Mouse (Mus musculus): ENCODE measurements at regions not wholly inside any gene's neighbourhood (a gene's known extent, or its start where the extent isn't known, plus 50 kb on each side); places are given as distances from the start of the nearest gene placed in this dataset.
"Not testable (repeated sequence)": the region's sequence is repeated elsewhere in the genome, so short reads cannot be mapped to it uniquely, and the experiment has no call there.

DNA sequence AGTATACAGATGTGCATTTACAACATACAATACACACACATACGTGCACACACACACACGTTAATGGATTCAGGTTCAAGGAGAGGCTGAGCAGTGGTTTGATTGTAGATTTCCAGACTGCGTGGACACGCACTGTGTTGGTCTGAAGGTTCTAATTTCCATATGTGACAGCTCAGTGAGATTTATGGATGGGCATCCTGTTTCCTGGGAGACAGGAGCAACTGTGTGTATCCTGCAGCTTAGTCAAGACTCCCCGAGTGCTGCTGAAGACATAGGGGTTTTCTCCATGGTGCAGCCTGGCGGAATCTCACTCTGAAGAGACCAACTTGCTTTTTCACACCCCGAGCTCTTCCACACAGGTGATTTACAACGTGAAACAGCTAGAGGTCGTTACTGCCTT, 119.3 kb upstream of the Foxk1 start:
- DNase-seq (ENCODE audit: extremely low spot score): no peak

DNA sequence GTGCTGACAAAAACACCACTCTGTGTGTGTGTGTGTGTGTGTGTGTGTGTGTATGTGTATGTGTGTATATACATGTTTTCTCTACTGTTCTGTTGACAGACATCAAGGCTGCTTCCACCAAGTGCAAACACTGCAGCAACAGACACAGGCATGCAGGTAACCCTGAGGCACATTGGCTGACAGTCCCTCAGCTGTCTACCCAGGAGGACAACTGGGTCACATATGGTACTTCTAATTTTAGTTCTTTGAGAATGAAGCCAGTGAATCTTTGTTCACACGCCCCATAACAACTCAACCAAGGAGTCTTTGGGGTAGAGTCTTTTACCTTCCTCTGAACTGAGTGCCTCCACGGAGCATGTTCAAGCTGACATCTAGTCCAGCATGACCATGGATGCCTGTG, 113.3 kb upstream of the Foxk1 start:
- no peak for DNase-seq (ENCODE audit: extremely low spot score)

DNA sequence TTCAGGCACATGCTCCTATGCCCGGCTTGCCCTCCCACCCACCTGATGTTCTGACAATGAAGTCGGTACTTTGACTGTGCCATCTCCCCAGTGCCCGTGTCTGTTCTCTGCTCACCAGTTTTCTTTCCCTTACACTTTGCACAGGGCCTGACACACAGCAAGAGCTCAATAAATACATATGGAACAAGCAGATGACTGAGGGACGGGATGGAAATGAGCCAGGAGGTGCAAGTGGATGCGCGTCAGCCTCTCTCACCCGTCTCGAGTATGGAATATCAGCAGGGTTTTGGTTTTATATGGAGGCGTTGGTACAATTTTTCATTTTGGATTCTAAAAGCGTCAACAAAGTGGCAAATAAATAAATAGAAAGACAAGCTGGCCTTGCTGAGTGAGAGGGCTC, 109.8 kb upstream of the Foxk1 start:
- DNase-seq (ENCODE audit: extremely low spot score): no peak

DNA sequence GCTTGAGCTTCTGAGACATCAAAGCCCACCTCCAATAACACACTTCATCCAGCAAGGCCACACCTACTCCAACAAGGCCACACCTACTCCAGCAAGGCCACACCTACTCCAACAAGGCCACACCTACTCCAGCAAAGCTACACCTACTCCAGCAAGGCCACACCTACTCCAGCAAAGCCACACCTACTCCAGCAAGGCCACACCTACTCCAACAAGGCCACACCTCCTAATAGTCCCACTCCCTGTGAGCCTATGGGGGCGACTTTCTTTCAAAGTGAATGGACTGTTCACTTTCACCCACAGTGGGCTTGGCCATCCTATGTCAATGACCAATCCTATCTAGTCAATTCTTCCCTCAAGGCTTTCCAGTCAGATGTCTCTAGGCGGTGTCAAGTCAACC, 104.9 kb upstream of the Foxk1 start:
- DNase-seq (ENCODE audit: extremely low spot score): not testable (repeated sequence)

DNA sequence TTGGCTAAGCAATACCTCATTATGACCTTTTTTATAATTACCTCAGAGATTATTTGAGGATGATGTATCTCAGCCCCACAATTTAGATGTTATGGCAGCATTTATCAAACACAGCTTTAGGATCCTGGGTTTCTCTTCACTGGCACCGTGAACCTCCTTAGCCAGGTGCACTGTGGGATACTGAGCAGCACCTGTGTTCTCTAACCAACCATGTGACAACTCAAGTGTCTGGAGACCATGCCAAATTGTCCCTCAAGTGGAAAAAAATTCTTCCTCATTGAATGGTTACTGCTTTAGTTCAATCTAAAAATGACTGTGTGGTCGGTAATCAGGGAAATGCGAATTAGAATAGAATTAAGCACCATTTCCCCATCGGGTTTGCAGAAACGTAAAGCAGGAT, 101.7 kb upstream of the Foxk1 start:
- no peak for DNase-seq (ENCODE audit: extremely low spot score)

DNA sequence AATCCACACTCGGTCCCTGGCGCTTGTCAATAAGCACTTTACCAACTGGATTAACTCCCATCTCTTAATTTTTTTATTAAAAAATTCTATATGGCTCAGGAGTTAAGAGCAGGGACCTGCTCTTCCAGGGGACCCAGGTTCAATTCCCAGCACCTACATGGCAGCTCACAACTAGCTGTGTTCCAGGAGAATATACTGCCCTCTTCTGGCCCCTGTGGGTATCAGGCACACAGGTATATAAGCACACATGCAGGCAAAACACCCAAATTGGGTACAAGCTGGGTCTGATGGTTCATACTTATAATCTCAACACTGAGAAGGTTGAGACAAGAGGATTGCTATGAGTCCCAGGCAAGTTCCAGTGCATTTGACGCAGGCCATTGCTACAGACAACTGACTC, 92.8 kb upstream of the Foxk1 start:
- no peak for DNase-seq (ENCODE audit: extremely low spot score)

DNA sequence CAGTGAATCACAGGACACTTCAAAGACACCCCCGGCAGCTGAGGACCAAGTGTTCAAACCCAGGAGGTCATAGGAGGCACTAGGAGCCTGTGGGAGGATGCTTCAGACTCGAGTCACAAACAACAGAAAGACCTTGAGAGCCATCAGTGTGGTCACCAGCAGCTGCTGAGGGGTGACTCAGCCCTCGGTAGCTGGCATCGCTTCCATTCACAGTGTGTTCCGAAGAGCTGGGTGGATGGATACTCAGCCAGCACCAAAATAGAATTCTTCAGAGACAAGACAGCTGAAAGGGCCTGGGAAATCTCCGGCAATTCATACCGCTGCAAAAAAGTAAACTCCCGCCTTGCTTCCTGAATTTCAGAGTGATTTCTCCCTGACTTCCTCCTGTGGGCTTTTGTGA, 87.4 kb upstream of the Foxk1 start:
- no peak for DNase-seq (ENCODE audit: extremely low spot score)

DNA sequence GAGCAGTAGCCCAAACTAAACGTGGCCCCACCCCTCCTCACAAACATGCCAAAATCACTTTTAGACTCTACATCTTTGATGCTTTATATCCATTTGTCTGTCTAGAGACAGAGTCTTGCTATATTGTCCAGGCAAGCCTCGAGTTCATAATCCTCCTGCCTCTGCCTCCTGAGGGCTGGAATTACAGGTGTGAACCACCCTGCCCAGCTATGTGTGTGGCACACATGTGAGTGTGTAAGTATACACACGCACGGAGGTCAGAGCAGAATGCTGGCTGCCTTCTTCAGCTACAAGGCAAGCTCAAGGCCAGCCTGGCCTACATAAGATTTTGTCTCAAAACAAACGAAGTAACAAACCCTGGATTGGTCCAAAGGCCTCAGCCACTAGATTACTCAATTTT, 86.8 kb upstream of the Foxk1 start:
- no peak for DNase-seq (ENCODE audit: extremely low spot score)

DNA sequence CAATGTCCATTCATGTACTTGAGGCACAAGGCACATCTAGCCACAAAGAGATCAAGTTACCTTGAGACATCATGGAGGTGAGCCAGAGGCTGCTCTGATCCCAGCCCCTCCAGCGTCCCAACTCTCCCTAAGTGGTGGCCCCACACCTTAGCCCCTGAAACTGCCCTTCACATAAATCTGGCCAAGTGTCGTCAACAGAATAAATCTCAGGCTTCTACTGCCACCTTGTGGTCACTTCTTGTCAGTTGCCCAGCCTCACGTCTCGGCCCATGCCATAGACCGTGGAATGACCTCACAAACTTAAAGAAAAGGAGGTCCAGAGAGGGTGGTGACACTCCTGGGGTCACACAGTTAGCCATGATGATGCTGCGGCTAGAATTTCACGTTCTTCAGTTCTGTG, 82.0 kb upstream of the Foxk1 start:
- DNase-seq (ENCODE audit: extremely low spot score): peak; percentile 81

DNA sequence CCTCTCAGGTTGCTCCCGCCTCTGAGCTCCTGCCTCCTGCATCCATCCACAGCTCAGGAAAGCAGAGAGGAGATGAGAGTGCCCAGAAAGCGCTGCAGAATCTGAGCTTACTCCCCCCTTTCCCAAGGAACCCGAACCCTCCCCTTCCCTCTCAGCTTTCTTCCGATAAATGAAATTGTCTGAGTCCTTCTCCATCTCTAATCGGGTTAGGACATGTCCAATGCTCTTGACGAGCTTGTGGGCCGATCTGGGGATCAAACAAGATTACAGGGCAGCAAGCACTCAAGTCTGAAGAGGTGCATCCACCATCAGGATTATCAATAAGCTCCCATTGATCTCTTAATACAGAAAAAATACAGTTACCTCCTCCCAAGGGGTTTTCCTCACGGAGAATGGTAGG, 80.0 kb upstream of the Foxk1 start:
- no peak for DNase-seq (ENCODE audit: extremely low spot score)

DNA sequence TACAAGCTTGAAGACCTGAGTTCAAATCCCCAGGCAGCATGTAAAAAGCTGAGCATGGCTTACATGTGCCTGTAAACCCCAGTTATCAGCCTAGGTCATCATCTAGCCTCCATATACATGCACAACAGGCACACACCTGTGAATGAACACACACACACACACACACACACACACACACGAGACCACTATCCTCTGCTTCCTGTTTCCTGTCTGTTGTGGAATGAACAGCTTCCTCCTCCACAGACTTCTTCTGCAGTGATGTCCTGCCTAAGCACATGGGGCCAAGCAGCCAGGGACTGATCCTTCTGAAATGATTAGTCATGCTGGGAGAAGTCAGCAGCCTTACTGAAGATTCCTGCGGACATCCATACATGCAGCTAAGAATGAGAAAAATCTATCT, 76.4 kb upstream of the Foxk1 start:
- no peak for DNase-seq (ENCODE audit: extremely low spot score)

DNA sequence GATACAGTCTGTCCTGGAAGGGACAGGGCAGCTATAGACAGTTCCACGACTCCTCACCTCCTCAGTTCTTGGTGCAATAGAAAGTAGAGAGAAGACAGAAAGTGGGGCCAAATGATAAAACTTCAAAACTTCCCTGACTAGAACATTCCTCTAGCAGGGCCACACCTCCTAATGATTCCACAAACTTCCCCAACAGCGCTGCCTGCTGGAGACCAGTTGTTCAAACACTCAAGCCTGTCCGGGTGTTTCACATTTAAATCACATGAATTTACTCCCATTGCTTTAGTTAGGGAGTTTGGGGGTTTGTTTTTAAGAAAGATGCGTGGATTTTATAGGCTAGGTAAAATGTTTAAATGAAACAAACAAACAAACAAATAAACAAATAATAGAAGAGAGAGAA, 75.7 kb upstream of the Foxk1 start:
- no peak for DNase-seq (ENCODE audit: extremely low spot score)

DNA sequence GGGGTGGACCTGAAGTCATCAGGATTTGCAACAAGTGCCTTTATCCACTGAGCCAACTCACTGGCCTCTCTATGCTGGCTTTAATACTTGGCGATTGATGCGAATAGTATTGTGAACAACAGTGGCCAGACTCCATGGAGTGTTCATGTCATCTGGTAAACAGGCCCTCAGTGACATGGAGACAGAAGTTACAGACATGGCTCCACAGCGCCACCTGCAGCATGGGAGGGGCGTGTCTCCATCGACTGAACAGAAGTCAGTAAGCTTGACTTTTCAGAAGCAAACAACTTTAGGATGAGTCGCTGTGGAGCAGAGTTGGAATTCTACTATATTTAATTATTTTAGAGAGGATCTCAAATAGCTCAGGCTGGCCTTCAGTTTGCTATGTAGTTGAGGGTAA, 74.0 kb upstream of the Foxk1 start:
- DNase-seq (ENCODE audit: extremely low spot score): peak; percentile 25

DNA sequence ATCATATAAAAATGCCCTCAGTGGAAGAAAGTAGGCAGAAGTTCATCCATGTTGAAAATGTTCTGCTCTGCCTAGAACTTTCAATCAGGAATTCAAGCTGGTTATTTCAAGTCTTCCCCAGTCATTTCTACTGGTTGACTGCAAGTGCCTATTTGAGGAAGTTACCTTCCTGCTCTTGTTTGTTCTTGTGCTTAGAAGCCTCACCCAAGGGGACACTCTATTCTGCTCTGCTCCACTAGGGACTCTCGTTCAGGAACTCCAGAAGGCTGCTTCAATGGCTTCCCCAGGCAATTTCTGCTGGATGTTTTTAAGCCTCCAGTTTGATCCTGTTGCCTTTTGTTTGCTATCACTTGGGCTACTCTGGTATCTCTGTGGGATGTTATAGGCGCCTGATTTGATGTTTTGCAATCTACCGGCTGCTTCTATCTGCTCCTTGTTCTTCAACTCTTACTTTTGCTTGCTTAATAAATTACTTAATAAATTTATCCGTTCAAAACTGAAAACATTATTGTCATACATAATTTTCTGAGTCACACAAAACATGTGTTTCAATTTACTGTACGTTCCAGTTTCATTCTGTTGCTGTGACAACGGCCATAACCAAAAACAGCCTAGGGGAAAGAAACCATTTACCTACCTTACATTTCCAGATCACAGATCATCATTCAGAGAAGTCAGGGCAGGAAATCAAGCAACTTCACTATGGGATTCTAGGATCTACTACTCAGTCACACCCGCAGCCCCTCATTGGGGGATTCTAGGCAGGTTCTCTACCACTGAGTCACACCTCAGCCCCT, 71.4 kb upstream of the Foxk1 start:
- DNase-seq (ENCODE audit: extremely low spot score): no peak

DNA sequence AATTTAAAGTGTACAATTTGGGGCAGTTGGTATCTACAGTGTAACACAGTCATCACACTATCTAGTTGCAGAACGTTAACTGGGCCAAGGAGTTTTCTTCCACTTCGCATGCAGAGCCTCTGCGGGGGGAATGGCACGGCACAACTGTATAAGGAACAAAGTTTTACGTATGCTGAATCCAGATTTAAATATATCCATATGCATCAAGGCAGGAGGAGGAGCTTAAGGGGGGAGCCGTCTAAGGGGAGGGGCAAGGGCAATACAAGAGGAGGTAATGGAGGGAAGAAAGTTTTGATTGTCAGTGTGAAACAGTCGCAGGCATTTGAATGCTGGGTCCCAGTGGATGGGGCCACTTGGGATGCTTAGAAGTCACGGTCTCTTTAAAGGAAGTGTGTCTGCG, 68.6 kb upstream of the Foxk1 start:
- DNase-seq (ENCODE audit: extremely low spot score): no peak

DNA sequence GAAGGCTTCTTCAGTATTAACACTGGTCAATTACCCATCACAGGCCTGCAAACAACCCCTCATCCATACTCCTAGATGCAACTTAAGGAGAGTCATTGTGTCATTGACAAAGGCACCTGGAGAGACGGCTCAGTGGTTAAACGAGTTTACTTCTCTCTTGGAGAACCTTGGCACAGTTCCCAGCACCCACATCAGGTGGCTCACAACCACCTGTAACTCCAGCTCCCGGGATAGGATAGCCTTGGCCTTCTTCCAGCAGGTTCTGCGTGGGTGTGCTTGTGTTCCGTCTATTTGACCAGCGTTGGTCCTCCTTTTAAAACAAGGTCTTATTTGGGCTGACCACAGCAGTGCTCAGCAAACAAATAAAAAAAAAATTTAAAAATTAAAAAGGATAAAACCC, 63.9 kb upstream of the Foxk1 start:
- no peak for DNase-seq (ENCODE audit: extremely low spot score)

DNA sequence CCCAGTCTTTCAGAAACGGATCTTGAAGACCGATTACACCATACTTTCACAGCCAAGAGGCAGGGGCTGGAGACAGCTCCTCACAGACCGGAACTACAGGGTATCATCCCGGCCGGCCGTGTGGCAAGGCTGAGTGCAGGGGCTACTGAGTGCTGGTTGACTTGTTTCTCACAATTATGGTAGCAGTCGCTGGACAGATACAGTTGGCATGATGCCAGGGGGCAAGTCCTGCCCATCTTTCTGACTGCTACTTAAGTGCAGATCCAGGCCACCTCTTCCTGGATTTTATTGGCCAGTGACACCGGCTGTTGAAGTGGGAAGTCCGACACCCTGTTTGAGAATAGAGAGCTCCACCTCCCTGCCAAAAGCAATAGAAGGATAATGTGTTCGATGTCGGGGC, 63.2 kb upstream of the Foxk1 start:
- no peak for DNase-seq (ENCODE audit: extremely low spot score)

DNA sequence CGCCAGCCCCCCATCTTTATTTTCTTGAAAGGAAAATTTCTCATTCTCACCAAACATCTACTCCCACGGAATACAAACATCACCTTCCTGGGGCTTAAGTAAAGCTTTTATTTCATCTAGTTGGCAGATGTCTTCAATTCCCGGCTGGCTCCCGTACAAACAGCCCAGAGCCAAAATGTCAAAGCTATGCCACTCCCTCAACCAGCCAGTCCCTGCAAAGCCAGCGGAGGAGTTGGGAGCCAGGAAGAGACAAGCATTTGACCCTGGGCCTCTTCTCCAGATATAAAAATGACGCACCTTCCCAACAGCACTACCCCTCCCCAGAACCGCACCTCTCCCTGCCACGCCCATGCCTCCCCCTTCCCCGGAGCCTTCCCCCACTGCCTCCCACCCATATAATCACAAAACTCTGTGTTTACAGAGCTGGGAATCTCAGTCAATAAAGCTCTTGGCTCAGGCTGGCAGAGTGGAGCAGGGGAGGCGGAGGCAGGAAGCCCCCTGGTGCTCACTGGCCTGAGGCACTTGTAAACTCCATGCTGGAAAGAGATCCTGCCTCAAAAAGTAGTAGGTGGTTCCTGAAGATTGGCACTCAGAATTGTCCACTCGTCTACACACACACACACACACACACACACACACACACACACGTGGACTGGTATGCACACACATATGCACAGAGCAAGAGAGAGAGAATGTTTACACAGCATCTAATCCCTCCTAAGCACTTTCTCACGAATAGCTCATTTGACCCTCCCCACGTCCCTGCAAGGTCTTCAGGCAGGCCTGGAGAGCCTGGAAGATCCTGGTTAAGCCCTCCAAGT, 60.9 kb upstream of the Foxk1 start:
- DNase-seq (ENCODE audit: extremely low spot score): no peak

DNA sequence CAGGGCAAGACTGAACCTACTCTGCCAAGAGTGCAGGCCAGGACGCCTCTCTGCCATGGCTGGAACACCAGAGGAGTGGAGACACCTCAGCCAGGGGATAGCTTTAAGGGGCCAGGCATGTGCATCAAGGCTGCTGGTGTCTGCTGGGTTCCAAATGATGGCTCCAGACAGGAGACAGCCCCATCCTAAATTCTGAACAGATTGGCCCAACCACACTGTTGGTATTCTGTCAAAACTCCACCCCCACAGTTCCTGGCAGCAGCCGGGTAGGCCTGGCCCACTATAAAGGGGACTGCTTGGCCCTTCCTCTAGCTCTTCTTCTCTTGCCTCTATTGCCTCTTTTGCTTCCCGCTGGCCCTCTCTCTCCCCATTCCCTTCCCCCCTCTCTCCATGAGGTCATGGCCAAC, 60.3 kb upstream of the Foxk1 start:
- DNase-seq (ENCODE audit: extremely low spot score): no peak

DNA sequence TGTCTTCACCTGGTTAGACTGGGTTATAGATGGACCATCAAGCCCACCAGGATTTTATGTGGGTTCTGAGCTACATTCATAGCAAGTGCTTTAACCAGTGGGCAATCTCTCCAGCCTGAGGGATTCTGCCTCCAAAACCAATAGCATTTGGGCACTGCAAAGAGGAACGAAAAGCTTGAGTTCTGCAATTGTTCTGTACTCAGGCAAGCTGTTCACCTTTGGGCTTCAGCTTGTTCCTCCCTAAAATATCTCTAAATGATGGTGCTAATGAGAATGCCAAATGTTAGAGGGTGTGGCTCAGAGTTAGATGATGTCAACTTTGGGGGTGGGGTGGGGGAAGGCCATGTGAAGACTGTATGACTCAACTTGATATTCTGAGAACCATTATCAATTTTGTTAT, 54.8 kb upstream of the Foxk1 start:
- DNase-seq (ENCODE audit: extremely low spot score): no peak

DNA sequence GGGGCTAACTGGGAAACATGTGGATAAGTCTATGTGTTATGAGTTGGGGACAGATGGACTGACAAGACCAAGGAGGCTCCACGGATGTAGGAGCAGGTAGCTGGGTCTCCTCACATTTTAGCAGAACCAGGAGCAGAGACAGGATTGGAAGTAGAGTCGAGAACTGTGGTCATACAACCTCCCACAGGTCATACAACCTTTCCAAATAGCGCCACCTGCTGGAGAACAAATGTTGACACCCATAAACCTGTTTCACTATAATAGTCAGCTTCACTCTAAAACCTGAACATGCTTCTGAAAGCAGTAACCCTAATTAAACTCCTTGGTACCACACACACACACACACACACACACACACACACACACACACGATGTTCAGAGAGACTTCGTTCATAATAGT, 50.7 kb upstream of the Foxk1 start:
- no peak for DNase-seq (ENCODE audit: extremely low spot score)
